Mouse (Mus musculus) heart, embryonic 14.5 days (tissue): ENCODE measurements around the gene Gm29427. TPM values are rescaled to one million over a fixed set of nuclear protein-coding genes. Genes with fewer than 3 reads are reported as not detected.

Experiments
- ATAC-seq: fragments of 200-750 bp; cut with Nextera tagmentation; 2 replicates; pipeline ENCODE4 v1.8.0; 2017; ENCODE audit warnings: low read depth, moderate TSS enrichment; ENCODE audit not compliant: insufficient number of reproducible peaks, insufficient read depth, low FRiP score
- H3K27ac ChIP-seq, 2 experiments: fragments of 200-500 bp in 1 of 2; fragments of 300-500 bp in 1 of 2; sonication (generic) in 1 of 2; replicated peaks in 1 of 2; 2 replicates each; pipeline ENCODE4 v1.5.1; 2012 to 2014; ENCODE audit warnings: low read depth in 2 of 2, low read length in 2 of 2, control low read depth in 1 of 2, mild to moderate bottlenecking in 1 of 2, mixed read lengths in 1 of 2; ENCODE audit not compliant: control insufficient read depth in 1 of 2, insufficient read depth in 1 of 2
- H3K27me3 ChIP-seq: fragments of 300-500 bp; sonication (generic); 2 replicates; pipeline ENCODE4 v1.6.1; 2014; ENCODE audit warnings: mild to moderate bottlenecking, low read length, control low read depth; ENCODE audit not compliant: control insufficient read depth, insufficient read depth
- H3K36me3 ChIP-seq: fragments of 300-500 bp; sonication (generic); 2 replicates; pipeline ENCODE4 v1.6.1; 2014; ENCODE audit warnings: mild to moderate bottlenecking, control low read depth, low read length, mixed read lengths; ENCODE audit not compliant: control insufficient read depth, insufficient read depth
- H3K4me1 ChIP-seq, 2 experiments: fragments of 200-500 bp in 1 of 2; fragments of 300-500 bp in 1 of 2; sonication (generic) in 1 of 2; 2 replicates each; pipeline ENCODE4 v1.6.1; 2012 to 2014; ENCODE audit warnings: low read length in 2 of 2, control low read depth in 1 of 2, mixed read lengths in 1 of 2; ENCODE audit not compliant: control insufficient read depth in 2 of 2, insufficient read depth in 2 of 2
- H3K4me2 ChIP-seq: fragments of 300-500 bp; sonication (generic); 2 replicates; pipeline ENCODE4 v1.6.1; 2014; ENCODE audit warnings: mild to moderate bottlenecking, low read length
- H3K4me3 ChIP-seq, 2 experiments: fragments of 200-500 bp in 1 of 2; fragments of 300-500 bp in 1 of 2; sonication (generic) in 1 of 2; 2 replicates each; pipeline ENCODE4 v1.5.1; 2012 to 2014; ENCODE audit warnings: low read length in 2 of 2, mild to moderate bottlenecking in 2 of 2, control low read depth in 1 of 2, low read depth in 1 of 2, moderate library complexity in 1 of 2; ENCODE audit not compliant: control insufficient read depth in 1 of 2, insufficient read depth in 1 of 2
- H3K9ac ChIP-seq: fragments of 300-500 bp; sonication (generic); 2 replicates; pipeline ENCODE4 v1.6.1; 2014; ENCODE audit warnings: mild to moderate bottlenecking, low read length
- H3K9me3 ChIP-seq: fragments of 300-500 bp; sonication (generic); 2 replicates; pipeline ENCODE4 v1.6.1; 2016; ENCODE audit warnings: low read length, control low read depth; ENCODE audit not compliant: control insufficient read depth
- WGBS: fragments of 180-500 bp; shearing (Covaris S2); extraction: QIAGEN DNeasy Blood & Tissue Kit; methylation state at CpG from one replicate; pipeline ENCODE4 v1.1.7; 2014; 5-methylcytosine and 5-hydroxymethylcytosine counted together
- polyA plus RNA-seq: library from polyadenylated mRNA; unstranded; fragments of >200 nt; fragmentation: Nextera tagmentation; extraction: Ambion mirVana; gene quantifications from 2 replicates; pipeline ENCODE4 v1.2.1, GENCODE M21; 2014

The Gm29427 gene
- polyA plus RNA-seq, 1 experiment from 2014 or later, result not detected

DNA sequence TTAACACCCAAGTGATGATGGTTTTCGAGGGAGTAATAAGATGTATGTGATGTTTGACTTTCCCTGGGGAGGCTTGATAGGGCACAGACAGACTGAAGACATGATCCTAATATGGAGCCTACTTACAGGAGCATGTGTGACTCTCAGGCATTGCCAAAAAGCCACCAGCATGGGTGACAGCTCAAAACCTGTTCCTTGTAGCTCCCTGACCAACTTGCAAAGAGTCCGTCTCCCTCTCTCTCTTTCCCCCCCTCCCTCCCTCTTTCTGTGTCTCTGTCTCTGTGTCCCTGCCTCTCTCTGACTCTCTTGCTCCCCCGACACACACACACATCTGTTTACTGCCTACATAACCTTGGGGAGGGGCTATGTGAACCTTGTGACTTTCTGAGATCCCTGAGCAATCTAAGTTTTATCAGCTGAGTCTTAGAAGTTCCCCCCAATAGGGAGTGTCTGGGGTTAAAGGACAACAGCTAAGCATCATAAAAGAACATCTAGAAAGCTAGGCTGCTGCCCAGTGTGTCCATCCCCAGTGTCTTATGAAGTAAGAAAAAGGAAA, 23.0 kb upstream of the Gm29427 start:
- Histone ChIP-seq H3K9ac (no peak overlapping the region), H3K4me2 (no peak overlapping the region), H3K4me3 (no peak overlapping the region), H3K27me3 (no peaks in the 10 kb centered on the region), H3K9me3 (no peaks in the 10 kb centered on the region), H3K4me1 (peaks cover 14 to 20% of the 10 kb centered on the region in 2 experiments), H3K27ac (no peak overlapping the region), H3K36me3 (no peaks in the 10 kb centered on the region)
- 82% methylated on average over 3 of the region's 3 CpGs for WGBS
- ATAC-seq, result no peak

GRCm38 (mm10) chr1:130737916-130738315, 22.3 kb upstream of the Gm29427 start:
- Histone ChIP-seq H3K36me3 (no peaks in the 10 kb centered on the region), H3K4me1 (peaks cover 14 to 22% of the 10 kb centered on the region in 2 experiments), H3K4me2 (no peak overlapping the region), H3K4me3 (no peak overlapping the region), H3K27me3 (no peaks in the 10 kb centered on the region), H3K27ac (no peak overlapping the region), H3K9ac (no peak overlapping the region), H3K9me3 (no peaks in the 10 kb centered on the region)
- WGBS, result 87% methylated on average over 7 of the region's 7 CpGs
- ATAC-seq, result no peak

GRCm38 (mm10) chr1:130737411-130737881, 21.8 kb upstream of the Gm29427 start:
- 46% methylated on average over 11 of the region's 11 CpGs for WGBS
- ATAC-seq, result no peak
- Histone ChIP-seq H3K4me3 (no peak overlapping the region), H3K4me2 (no peak overlapping the region), H3K27ac (no peak overlapping the region), H3K9ac (no peak overlapping the region), H3K36me3 (no peaks in the 10 kb centered on the region), H3K9me3 (no peaks in the 10 kb centered on the region), H3K27me3 (no peaks in the 10 kb centered on the region), H3K4me1 (peaks cover 14 to 22% of the 10 kb centered on the region in 2 experiments)

- WGBS, result 45% methylated on average over 8 of the region's 8 CpGs
- H3K4me1 ChIP-seq, result peaks cover 8 to 12% of the 10 kb centered on the region in 2 experiments; a peak in 3 of 4 replicates
- no peak overlapping the region for H3K4me2 ChIP-seq
- H3K9ac ChIP-seq, result no peak overlapping the region
- H3K36me3 ChIP-seq, result no peaks in the 10 kb centered on the region
- no peak overlapping the region for H3K27ac ChIP-seq
- no peak for ATAC-seq
- H3K4me3 ChIP-seq, result no peak overlapping the region
- no peaks in the 10 kb centered on the region for H3K9me3 ChIP-seq
- H3K27me3 ChIP-seq, result no peaks in the 10 kb centered on the region
These were observed 19.3 kb upstream of the Gm29427 start for GRCm38 (mm10) chr1:130734852-130735251.

- ATAC-seq, result no peak
- WGBS, result 52% methylated on average over 5 of the region's 5 CpGs
These were observed 18.9 kb upstream of the Gm29427 start for GRCm38 (mm10) chr1:130734452-130734851.

GRCm38 (mm10) chr1:130733671-130734070, 18.1 kb upstream of the Gm29427 start:
- 83% methylated on average over 4 of the region's 4 CpGs for WGBS

More at GRCm38 (mm10) chr1:130734452-130734851, 18.9 kb upstream of the Gm29427 start:
- Histone ChIP-seq H3K4me2 (no peak overlapping the region), H3K4me1 (peaks cover 8 to 12% of the 10 kb centered on the region in 2 experiments; a peak in 3 of 4 replicates), H3K9ac (no peak overlapping the region), H3K27ac (no peak overlapping the region), H3K4me3 (no peak overlapping the region), H3K27me3 (no peaks in the 10 kb centered on the region), H3K36me3 (no peaks in the 10 kb centered on the region), H3K9me3 (no peaks in the 10 kb centered on the region)

GRCm38 (mm10) chr1:130732706-130733658, 17.4 kb upstream of the Gm29427 start:
- Histone ChIP-seq H3K4me1 (peaks cover 8 to 12% of the 10 kb centered on the region in 2 experiments; a peak in 3 of 4 replicates), H3K9me3 (no peaks in the 10 kb centered on the region), H3K4me2 (no peak overlapping the region), H3K27ac (no peak overlapping the region), H3K27me3 (no peaks in the 10 kb centered on the region), H3K4me3 (no peak overlapping the region), H3K9ac (no peak overlapping the region), H3K36me3 (no peaks in the 10 kb centered on the region)
- ATAC-seq, result no peak
- 72% methylated on average over 13 of the region's 13 CpGs for WGBS

More at GRCm38 (mm10) chr1:130733671-130734070, 18.1 kb upstream of the Gm29427 start:
- H3K27ac ChIP-seq, result no peak overlapping the region
- H3K36me3 ChIP-seq, result no peaks in the 10 kb centered on the region
- H3K9me3 ChIP-seq, result no peaks in the 10 kb centered on the region
- no peak overlapping the region for H3K4me2 ChIP-seq
- no peaks in the 10 kb centered on the region for H3K27me3 ChIP-seq
- H3K9ac ChIP-seq, result no peak overlapping the region
- H3K4me1 ChIP-seq, result peaks cover 8 to 12% of the 10 kb centered on the region in 2 experiments; a peak in 3 of 4 replicates
- ATAC-seq, result no peak
- H3K4me3 ChIP-seq, result no peak overlapping the region
